11 mouse cellular contexts compared by ENCODE assay signal in the genomic region with DNA sequence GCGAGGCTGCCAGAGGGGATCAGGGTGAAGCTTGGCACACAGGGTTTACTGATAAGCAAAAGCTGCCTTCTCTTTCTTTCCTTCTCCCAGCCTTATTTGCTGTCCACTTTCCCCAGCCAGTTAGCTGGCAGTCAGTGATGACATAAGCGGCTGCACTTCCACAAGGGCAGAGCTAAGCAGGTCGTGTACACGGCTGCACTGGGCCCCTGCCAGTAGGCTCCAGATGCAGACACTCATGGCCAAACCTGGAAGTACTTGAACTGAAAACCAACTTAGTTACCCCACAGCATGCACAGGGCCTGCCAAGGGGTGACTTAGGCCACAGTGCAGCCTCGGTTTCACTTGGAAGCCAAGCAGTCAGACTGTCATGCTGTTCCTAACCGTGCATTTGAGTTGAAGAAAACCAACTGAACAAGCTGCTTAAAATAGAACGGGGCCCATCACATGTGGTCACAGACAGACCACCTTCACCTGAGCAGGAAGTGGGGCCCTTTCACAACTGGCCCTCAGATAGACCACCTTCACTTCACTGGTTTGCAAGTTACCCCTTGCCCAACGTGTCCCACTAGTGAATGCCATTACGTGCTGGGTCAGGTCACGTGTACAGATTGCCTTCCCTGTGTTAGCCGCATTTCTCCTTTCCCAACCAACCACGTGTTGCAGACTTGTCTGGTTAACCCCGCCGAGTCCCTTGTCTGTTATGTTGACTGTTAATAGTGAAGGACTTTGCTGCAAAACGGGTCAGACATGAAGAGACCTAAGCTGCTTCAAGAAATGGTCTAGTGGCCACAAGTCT. TPM values are rescaled to one million over a fixed set of nuclear protein-coding genes. Genes with fewer than 3 reads are reported as not detected.
DNase-seq lines count a peak whose midpoint lies in the region; ATAC-seq and TF ChIP-seq lines count a peak whose summit lies in the region.
"Had no signal": no experiment of that assay in that cellular context is flagged by ENCODE, and none has a peak within 500 bp of the region (broad histone marks: within the 10 kb centered on the region; RNA-seq: fewer than 3 reads in every experiment).

No protein-coding gene starts in this region.

- H3K36me3 ChIP-seq in liver, postnatal 0 days (replicated peaks; ENCODE audit: insufficient read depth, low read length) = peaks cover 25% of the 10 kb centered on the region
- H3K36me3 ChIP-seq in neural tube, embryonic 15.5 days = peaks cover 43% of the 10 kb centered on the region

- H3K27me3 ChIP-seq in liver, postnatal 0 days (ENCODE audit: insufficient read depth, low read length) = no peaks in the 10 kb centered on the region
- H3K27me3 ChIP-seq in neural tube, embryonic 15.5 days (replicated peaks) = no peaks in the 10 kb centered on the region

- no peak overlapping the region for H3K4me2 ChIP-seq in liver, postnatal 0 days (ENCODE audit: low read depth, low read length)
- no peak overlapping the region for H3K4me2 ChIP-seq in neural tube, embryonic 15.5 days

- peak; percentile 93 for DNase-seq in heart, adult 11 months
- no peak for DNase-seq in heart, postnatal 25 days (ENCODE audit: low spot score)
- DNase-seq in heart, adult 8-10 months (ENCODE audit: low spot score) = peak; percentile 12
- no peak for DNase-seq in liver, postnatal 0 days
- no peak for DNase-seq in MN1 (ENCODE audit: low spot score)
- no peak for DNase-seq in retina, embryonic 14.5 days (ENCODE audit: low spot score)
- no peak for DNase-seq in layer of hippocampus, adult 11-12 months (ENCODE audit: low spot score)
- DNase-seq: B cell, adult 2 months had no signal

- intact Hi-C loops in heart, postnatal 25 days (cut with DNase I) = no loop called here

- TF ChIP-seq CTCF in liver, postnatal 0 days (IDR thresholded peaks at IDR 0.05; ENCODE audit: low read depth) = no peak

- no peak for TF ChIP-seq EP300 in liver, postnatal 0 days (IDR thresholded peaks at IDR 0.05; ENCODE audit: low read depth)

- H3K4me1 ChIP-seq in liver, postnatal 0 days (ENCODE audit: insufficient read depth) = peaks cover 3% of the 10 kb centered on the region
- peaks cover 28% of the 10 kb centered on the region for H3K4me1 ChIP-seq in neural tube, embryonic 15.5 days

- H3K27ac ChIP-seq in liver, postnatal 0 days (ENCODE audit: low read depth) = peak overlapping the region; percentile 0
- peak overlapping the region; percentile 41; the same call in 1 of the 2 replicates for H3K27ac ChIP-seq in neural tube, embryonic 15.5 days (replicated peaks)

- no peak overlapping the region for H3K4me3 ChIP-seq in liver, postnatal 0 days (ENCODE audit: low read depth, low read length)
- no peak overlapping the region for H3K4me3 ChIP-seq in neural tube, embryonic 15.5 days (replicated peaks)
- H3K4me3 ChIP-seq: megakaryocyte, embryonic 14.5 days had no signal

- no peaks in the 10 kb centered on the region for H3K9me3 ChIP-seq in liver, postnatal 0 days (ENCODE audit: low read length)
- no peaks in the 10 kb centered on the region for H3K9me3 ChIP-seq in neural tube, embryonic 15.5 days (replicated peaks)
- H3K9me3 ChIP-seq: megakaryocyte, embryonic 14.5 days had no signal

- ATAC-seq in liver, postnatal 0 days = 0 out of 2 replicates have a peak, but pooled peaks have one; percentile 20
- ATAC-seq in neural tube, embryonic 15.5 days (ENCODE audit: low FRiP score) = no peak
- ATAC-seq: inflammation-experienced regulatory T-cells, adult 6 months had no signal

- WGBS in liver, postnatal 0 days (ENCODE audit: insufficient replicate concordance) = 40% methylated on average over 15 of the region's 15 CpGs
- WGBS in neural tube, embryonic 15.5 days = 83% methylated on average over 15 of the region's 15 CpGs

- H3K9ac ChIP-seq in liver, postnatal 0 days (replicated peaks) = no peak overlapping the region
- H3K9ac ChIP-seq in neural tube, embryonic 15.5 days (replicated peaks) = no peak overlapping the region; the same call in 1 of the 2 replicates

RNA-seq across cellular contexts. Expression of a gene that starts 29.9 kb away (rescaled TPM):
- 10 to 100 TPM in 1 of 2 experiments, 1 to 10 TPM in 1; 9.3 to 10.2 TPM for total RNA-seq in heart, postnatal 25 days (2021)
- total RNA-seq in heart, adult 8-10 months (2022) = 10 to 100 TPM; 10.8 to 12.1 (median 11.6) TPM
- polyA plus RNA-seq in liver, postnatal 0 days (2015; fragmentation: Nextera tagmentation; extraction: Ambion mirVana) = 3.1 and 3.4 TPM in 2 replicates
- polyA plus RNA-seq in neural tube, embryonic 15.5 days (2015; fragmentation: Nextera tagmentation; extraction: Ambion mirVana) = 11.0 and 11.6 TPM in 2 replicates

RNA-seq across cellular contexts. Expression of a gene that starts 30.0 kb away (rescaled TPM):
- 10 to 100 TPM; 19.5 to 21.5 TPM for total RNA-seq in heart, postnatal 25 days (2021)
- 10 to 100 TPM; 19.3 to 29.4 (median 22.0) TPM for total RNA-seq in heart, adult 8-10 months (2022)
- 12.8 and 13.1 TPM in 2 replicates for polyA plus RNA-seq in liver, postnatal 0 days (2015; fragmentation: Nextera tagmentation; extraction: Ambion mirVana)
- 76.7 and 80.3 TPM in 2 replicates for polyA plus RNA-seq in neural tube, embryonic 15.5 days (2015; fragmentation: Nextera tagmentation; extraction: Ambion mirVana)

Comparison
In these comparisons a context has a peak if more than half of its experiments do, and no peak if none do; other contexts are left out.
1. DNase-seq: peak in heart, adult 11 months (single experiment) and heart, adult 8-10 months (single experiment); none in heart, postnatal 25 days (single experiment), liver, postnatal 0 days (single experiment), MN1 (single experiment), retina, embryonic 14.5 days (single experiment) and layer of hippocampus, adult 11-12 months (single experiment).